Mouse (Mus musculus): ENCODE results near the gene Ube2c.

- no peak for TF ChIP-seq CTCF (IDR thresholded peaks at IDR 0.05; ENCODE audit: borderline replicate concordance, extremely low read depth, insufficient read depth, insufficient read length)
- TF ChIP-seq POLR2A (IDR thresholded peaks at IDR 0.05; ENCODE audit: borderline replicate concordance, extremely low read depth, insufficient read depth, insufficient read length, poor library complexity, severe bottlenecking): no peak
Observed at GRCm38 (mm10) chr2:164776130-164776529, 6.4 kb downstream of the Ube2c start.

Data from brain, embryonic 14.5 days (tissue).